Mouse (Mus musculus): ENCODE results near the gene Fndc9.

The Fndc9 gene

DNA sequence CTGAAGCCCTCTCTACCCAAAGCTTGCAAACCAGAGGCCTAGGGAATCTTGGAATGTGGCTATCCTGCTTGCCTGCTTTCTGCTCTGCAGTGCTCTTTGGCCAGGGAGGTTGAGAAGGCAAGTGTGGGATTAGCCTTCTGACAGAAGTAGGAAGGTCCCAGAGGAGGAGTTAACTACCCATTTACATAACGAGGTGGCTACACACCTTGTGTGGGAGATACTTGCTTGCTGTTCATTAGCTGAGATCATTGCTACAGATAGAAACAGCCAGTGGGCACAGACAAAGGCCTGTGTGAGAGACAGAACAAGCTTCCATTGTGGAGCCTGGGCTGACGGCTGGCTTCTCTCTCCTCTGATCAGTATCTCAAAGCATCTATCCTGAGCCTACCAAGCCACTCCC, 25.4 kb upstream of the Fndc9 start:
- Histone ChIP-seq H3K36me3 (ENCODE audit: insufficient read depth, low read length) (no peaks in the 10 kb centered on the region), H3K9me3 (ENCODE audit: low read length) (no peaks in the 10 kb centered on the region), H3K4me3 (replicated peaks; ENCODE audit: low read length) (no peak overlapping the region), H3K27me3 (ENCODE audit: insufficient read depth, low read length) (no peaks in the 10 kb centered on the region), H3K4me1 (replicated peaks; ENCODE audit: low read depth, low read length) (no peaks in the 10 kb centered on the region)
- TF ChIP-seq POU5F1 (IDR thresholded peaks at IDR 0.05; ENCODE audit: borderline replicate concordance, low read length) (no peak), NANOG (IDR thresholded peaks at IDR 0.05; ENCODE audit: borderline replicate concordance, low read length) (no peak), CTCF (conservative IDR thresholded peaks at IDR 0.05; ENCODE audit: low read length) (no peak)

DNA sequence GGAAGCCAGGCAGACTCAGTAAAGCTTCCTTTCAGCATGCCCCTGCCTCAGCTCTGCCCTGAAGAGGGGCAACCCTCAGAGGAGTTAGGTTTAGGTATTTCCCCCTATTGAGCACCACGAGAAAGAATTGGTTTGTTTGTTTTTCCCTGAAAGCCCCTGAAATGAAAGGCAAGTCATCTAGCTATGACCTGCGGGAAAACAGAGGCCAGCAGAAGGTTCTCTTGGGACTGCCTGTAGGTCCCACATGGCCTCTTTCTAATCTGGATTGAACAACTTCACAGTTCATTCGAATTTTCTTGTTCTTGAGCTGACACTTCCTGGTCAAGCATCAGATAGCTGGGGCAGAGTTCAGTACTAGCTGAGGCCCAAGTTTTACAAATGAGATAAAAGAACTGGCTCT, 23.5 kb upstream of the Fndc9 start:
- Histone ChIP-seq H3K36me3 (ENCODE audit: insufficient read depth, low read length) (no peaks in the 10 kb centered on the region), H3K27me3 (ENCODE audit: insufficient read depth, low read length) (no peaks in the 10 kb centered on the region), H3K4me1 (replicated peaks; ENCODE audit: low read depth, low read length) (peaks cover 12% of the 10 kb centered on the region), H3K4me3 (replicated peaks; ENCODE audit: low read length) (no peak overlapping the region), H3K9me3 (ENCODE audit: low read length) (no peaks in the 10 kb centered on the region)
- no peak for TF ChIP-seq CTCF (conservative IDR thresholded peaks at IDR 0.05; ENCODE audit: low read length)
- TF ChIP-seq POU5F1 (IDR thresholded peaks at IDR 0.05; ENCODE audit: borderline replicate concordance, low read length), result no peak
- no peak for TF ChIP-seq NANOG (IDR thresholded peaks at IDR 0.05; ENCODE audit: borderline replicate concordance, low read length)

DNA sequence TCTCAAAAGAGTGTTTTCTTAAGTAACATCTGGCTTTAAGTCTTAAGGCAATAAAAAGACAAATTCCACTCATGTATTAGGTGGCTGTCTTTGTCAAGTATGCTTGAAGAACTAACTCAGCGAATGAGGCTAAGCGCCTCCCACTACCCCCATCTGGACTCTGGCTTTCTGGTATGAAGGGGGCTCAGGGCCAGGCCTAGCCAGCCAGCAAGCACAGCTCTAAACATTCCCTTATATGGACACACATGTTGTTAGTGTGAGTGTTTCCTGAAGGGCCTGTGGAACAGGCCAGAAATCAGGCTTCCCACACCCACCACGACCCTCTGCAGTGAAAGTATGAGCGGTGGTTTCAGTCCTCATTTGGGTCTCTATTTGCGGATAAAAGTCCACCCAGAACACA, 21.5 kb upstream of the Fndc9 start:
- H3K4me1 ChIP-seq (replicated peaks; ENCODE audit: low read depth, low read length), result peaks cover 32% of the 10 kb centered on the region
- H3K27me3 ChIP-seq (ENCODE audit: insufficient read depth, low read length), result no peaks in the 10 kb centered on the region
- TF ChIP-seq CTCF (conservative IDR thresholded peaks at IDR 0.05; ENCODE audit: low read length) (no peak), POU5F1 (IDR thresholded peaks at IDR 0.05; ENCODE audit: borderline replicate concordance, low read length) (no peak), NANOG (IDR thresholded peaks at IDR 0.05; ENCODE audit: borderline replicate concordance, low read length) (no peak)
- H3K9me3 ChIP-seq (ENCODE audit: low read length), result no peaks in the 10 kb centered on the region
- no peaks in the 10 kb centered on the region for H3K36me3 ChIP-seq (ENCODE audit: insufficient read depth, low read length)
- no peak overlapping the region for H3K4me3 ChIP-seq (replicated peaks; ENCODE audit: low read length)

DNA sequence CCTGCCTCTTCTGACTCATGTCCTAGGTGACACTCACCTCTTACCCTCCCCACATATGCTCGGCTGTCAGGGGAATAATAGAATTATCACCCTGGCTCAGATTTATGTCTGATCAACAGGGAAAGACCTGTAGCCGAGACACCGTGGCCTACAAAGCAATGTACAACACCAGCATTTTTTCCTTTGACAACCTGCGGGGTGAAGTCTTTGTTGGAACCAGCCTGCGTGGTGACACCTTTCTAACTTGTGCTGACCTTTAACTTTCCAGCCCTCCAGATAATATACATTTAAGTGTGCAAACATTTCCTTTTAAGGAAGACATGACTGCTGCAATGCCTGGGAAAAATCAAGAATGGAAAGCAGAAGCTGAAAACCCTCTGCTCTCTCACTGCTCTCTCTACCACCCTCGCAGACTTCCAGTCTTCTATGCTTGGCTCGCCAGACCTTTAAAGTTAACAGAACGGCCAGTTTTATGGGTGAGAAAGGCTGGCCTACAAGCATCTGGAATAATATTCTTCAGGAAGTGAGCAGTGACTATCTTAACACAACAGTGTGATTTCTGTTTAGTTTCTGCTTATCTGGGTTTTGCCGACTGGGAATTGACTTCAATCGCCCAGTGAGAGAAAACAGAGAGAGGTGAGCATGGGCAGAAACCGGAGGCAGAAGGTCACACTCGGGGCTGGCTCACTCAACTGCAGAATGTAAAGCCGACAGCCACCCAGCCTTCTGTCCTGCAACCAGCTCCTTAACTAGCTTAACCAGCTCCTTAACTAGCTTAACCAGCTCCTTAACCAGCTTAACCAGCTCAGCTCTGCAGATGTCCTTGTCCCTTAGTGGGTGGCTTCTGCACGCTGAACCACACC, 20.7 kb upstream of the Fndc9 start:
- Histone ChIP-seq H3K4me1 (replicated peaks; ENCODE audit: low read depth, low read length) (peaks cover 40% of the 10 kb centered on the region), H3K4me3 (replicated peaks; ENCODE audit: low read length) (no peak overlapping the region), H3K36me3 (ENCODE audit: insufficient read depth, low read length) (no peaks in the 10 kb centered on the region), H3K9me3 (ENCODE audit: low read length) (no peaks in the 10 kb centered on the region), H3K27me3 (ENCODE audit: insufficient read depth, low read length) (no peaks in the 10 kb centered on the region)
- TF ChIP-seq NANOG (IDR thresholded peaks at IDR 0.05; ENCODE audit: borderline replicate concordance, low read length) (no peak), POU5F1 (IDR thresholded peaks at IDR 0.05; ENCODE audit: borderline replicate concordance, low read length) (no peak), CTCF (conservative IDR thresholded peaks at IDR 0.05; ENCODE audit: low read length) (no peak)

DNA sequence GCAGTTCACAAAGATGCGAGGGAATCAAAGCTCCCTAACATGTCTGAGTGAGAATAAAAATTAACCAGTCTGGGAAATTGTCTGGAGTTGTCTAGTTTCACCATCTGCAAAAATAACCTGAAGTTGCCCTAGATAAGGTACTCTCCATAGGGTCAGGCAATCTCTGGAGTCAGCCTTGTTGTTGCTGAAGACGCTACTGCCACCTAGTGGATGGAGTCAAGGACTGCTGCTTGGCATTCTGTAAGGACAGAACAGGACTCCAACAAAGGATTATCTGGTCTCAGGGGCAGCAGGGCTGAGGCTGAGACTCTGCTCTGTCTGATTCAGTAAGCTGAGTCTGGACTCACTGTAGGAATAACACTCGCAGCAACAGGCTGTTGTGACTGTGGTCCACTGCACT, 20.0 kb upstream of the Fndc9 start:
- H3K9me3 ChIP-seq (ENCODE audit: low read length), result no peaks in the 10 kb centered on the region
- H3K4me3 ChIP-seq (replicated peaks; ENCODE audit: low read length), result no peak overlapping the region
- TF ChIP-seq CTCF (conservative IDR thresholded peaks at IDR 0.05; ENCODE audit: low read length) (peak; percentile 87), NANOG (IDR thresholded peaks at IDR 0.05; ENCODE audit: borderline replicate concordance, low read length) (no peak)
- H3K27me3 ChIP-seq (ENCODE audit: insufficient read depth, low read length), result no peaks in the 10 kb centered on the region
- H3K36me3 ChIP-seq (ENCODE audit: insufficient read depth, low read length), result no peaks in the 10 kb centered on the region
- H3K4me1 ChIP-seq (replicated peaks; ENCODE audit: low read depth, low read length), result peaks cover 41% of the 10 kb centered on the region

DNA sequence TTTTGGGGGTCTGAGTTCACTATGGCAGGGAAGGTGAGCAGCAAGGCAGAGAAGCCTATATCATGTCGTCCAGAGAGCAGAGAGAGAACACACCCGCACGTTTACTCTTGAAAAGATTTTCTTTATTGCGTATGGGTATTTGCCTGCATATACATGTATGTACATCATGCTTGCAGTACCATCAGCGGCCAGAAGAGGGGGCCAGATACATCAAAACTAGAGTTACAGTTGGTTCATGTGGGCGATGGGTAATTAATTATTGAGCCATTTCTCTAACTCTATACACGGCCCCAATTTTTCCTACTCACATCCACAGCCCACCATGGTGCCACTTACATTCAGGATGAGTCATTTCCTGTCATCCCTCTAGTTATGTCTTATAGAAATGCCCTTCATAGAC, 18.7 kb upstream of the Fndc9 start:
- Histone ChIP-seq H3K36me3 (ENCODE audit: insufficient read depth, low read length) (no peaks in the 10 kb centered on the region), H3K9me3 (ENCODE audit: low read length) (no peaks in the 10 kb centered on the region), H3K4me3 (replicated peaks; ENCODE audit: low read length) (no peak overlapping the region), H3K27me3 (ENCODE audit: insufficient read depth, low read length) (no peaks in the 10 kb centered on the region), H3K4me1 (replicated peaks; ENCODE audit: low read depth, low read length) (peaks cover 49% of the 10 kb centered on the region)
- peak; percentile 72 for TF ChIP-seq CTCF (conservative IDR thresholded peaks at IDR 0.05; ENCODE audit: low read length)
- no peak for TF ChIP-seq POU5F1 (IDR thresholded peaks at IDR 0.05; ENCODE audit: borderline replicate concordance, low read length)

DNA sequence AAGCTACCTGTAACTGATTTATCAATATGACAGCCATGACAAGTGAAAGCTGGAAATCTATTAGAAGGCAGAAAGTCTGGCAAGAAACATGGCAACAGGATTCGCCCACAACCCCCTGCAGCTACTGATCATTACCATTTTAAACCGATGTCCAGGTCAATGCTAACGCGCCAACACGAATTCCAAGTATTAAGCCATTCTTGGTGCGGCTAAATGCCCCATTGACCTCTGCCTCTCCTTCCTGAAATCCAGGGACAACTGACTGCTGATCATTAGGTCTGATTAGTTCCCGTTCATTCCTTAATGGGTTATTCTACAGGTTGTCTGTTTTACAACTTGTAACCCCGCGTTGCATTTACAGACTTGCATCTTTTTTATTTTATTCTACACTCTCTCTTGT, 17.6 kb upstream of the Fndc9 start:
- Histone ChIP-seq H3K9me3 (ENCODE audit: low read length) (no peaks in the 10 kb centered on the region), H3K4me1 (replicated peaks; ENCODE audit: low read depth, low read length) (peaks cover 49% of the 10 kb centered on the region), H3K4me3 (replicated peaks; ENCODE audit: low read length) (no peak overlapping the region), H3K27me3 (ENCODE audit: insufficient read depth, low read length) (no peaks in the 10 kb centered on the region), H3K36me3 (ENCODE audit: insufficient read depth, low read length) (no peaks in the 10 kb centered on the region)
- TF ChIP-seq NANOG (IDR thresholded peaks at IDR 0.05; ENCODE audit: borderline replicate concordance, low read length), result peak; percentile 18; the same call in 1 of the 2 replicates
- no peak for TF ChIP-seq POU5F1 (IDR thresholded peaks at IDR 0.05; ENCODE audit: borderline replicate concordance, low read length)

DNA sequence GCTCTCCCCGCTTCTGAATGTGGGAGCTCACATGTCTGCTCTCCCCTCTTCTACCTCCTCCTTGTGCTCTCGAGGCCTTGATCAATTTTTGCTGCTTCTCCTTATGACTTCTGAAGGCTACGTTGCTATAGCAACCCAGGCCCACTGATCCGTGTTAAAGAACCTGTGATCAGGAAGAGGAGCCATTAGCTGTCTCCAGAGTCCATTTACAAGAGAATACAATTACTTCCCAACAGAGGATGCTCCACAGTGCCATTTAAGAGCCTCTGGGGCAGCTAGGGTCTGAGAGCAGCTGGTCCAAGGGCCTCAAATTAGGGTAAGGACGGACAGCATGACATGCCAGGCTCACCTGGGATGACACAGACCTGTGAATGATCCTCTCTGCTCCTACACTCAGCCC, 16.7 kb upstream of the Fndc9 start:
- no peaks in the 10 kb centered on the region for H3K9me3 ChIP-seq (ENCODE audit: low read length)
- H3K36me3 ChIP-seq (ENCODE audit: insufficient read depth, low read length), result no peaks in the 10 kb centered on the region
- no peak for TF ChIP-seq CTCF (conservative IDR thresholded peaks at IDR 0.05; ENCODE audit: low read length)
- no peak for TF ChIP-seq NANOG (IDR thresholded peaks at IDR 0.05; ENCODE audit: borderline replicate concordance, low read length)
- TF ChIP-seq POU5F1 (IDR thresholded peaks at IDR 0.05; ENCODE audit: borderline replicate concordance, low read length), result no peak
- no peaks in the 10 kb centered on the region for H3K27me3 ChIP-seq (ENCODE audit: insufficient read depth, low read length)
- no peak overlapping the region for H3K4me3 ChIP-seq (replicated peaks; ENCODE audit: low read length)
- peaks cover 49% of the 10 kb centered on the region for H3K4me1 ChIP-seq (replicated peaks; ENCODE audit: low read depth, low read length)

DNA sequence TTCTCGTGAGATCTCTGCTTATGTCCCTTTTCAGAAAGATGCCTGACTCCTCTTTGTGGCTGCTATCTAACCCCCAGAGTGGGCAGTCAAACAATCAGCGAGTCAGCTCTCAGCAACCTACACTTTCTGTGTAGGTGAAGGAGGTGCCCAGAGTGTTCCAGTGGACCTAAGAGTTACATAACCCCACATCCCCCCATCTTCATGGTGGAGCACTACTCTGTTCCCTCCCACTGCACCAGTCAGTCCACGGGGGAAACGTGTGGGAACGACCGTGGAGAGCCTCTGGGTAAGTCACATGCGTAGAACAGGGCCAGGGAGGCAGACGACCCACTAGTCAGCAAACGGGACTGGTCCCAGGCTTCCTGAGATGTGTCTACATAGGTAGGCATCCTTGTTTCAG, 16.0 kb upstream of the Fndc9 start:
- no peaks in the 10 kb centered on the region for H3K9me3 ChIP-seq (ENCODE audit: low read length)
- no peaks in the 10 kb centered on the region for H3K27me3 ChIP-seq (ENCODE audit: insufficient read depth, low read length)
- no peaks in the 10 kb centered on the region for H3K36me3 ChIP-seq (ENCODE audit: insufficient read depth, low read length)
- H3K4me3 ChIP-seq (replicated peaks; ENCODE audit: low read length), result no peak overlapping the region
- peaks cover 49% of the 10 kb centered on the region for H3K4me1 ChIP-seq (replicated peaks; ENCODE audit: low read depth, low read length)
- TF ChIP-seq CTCF (conservative IDR thresholded peaks at IDR 0.05; ENCODE audit: low read length) (no peak), NANOG (IDR thresholded peaks at IDR 0.05; ENCODE audit: borderline replicate concordance, low read length) (no peak), POU5F1 (IDR thresholded peaks at IDR 0.05; ENCODE audit: borderline replicate concordance, low read length) (no peak)

All from E14TG2a.4 (cell line).